Mouse (Mus musculus) small intestine, adult 2 months (tissue): ENCODE results near the gene Fam208a.
A peak's percentile ranks its signal among the peaks of the same experiment; 100 is the strongest.

Experiments used
- CTCF ChIP-seq: fragments of 200-500 bp; IDR thresholded peaks from 2 replicates; pipeline ENCODE4 v1.5.1; 2012; ENCODE audit warnings: low read depth, mild to moderate bottlenecking, control low read depth, inconsistent platforms, low read length, moderate library complexity, mixed read lengths; ENCODE audit not compliant: insufficient replicate concordance, insufficient read length; ENCODE audit errors: extremely low read depth
- POLR2A ChIP-seq: fragments of 200-500 bp; IDR thresholded peaks from 2 replicates; pipeline ENCODE4 v1.6.1; 2012; ENCODE audit warnings: low read depth, mild to moderate bottlenecking, control low read depth, inconsistent platforms, low read length, moderate library complexity

GRCm38 (mm10) chr14:27428973-27429711 lies 508 bp downstream of the Fam208a start:
- TF ChIP-seq POLR2A, result peak; percentile 19
- TF ChIP-seq CTCF, result no peak
